Comparison of ENCODE assay signal across 15 mouse cellular contexts in the genomic region with DNA sequence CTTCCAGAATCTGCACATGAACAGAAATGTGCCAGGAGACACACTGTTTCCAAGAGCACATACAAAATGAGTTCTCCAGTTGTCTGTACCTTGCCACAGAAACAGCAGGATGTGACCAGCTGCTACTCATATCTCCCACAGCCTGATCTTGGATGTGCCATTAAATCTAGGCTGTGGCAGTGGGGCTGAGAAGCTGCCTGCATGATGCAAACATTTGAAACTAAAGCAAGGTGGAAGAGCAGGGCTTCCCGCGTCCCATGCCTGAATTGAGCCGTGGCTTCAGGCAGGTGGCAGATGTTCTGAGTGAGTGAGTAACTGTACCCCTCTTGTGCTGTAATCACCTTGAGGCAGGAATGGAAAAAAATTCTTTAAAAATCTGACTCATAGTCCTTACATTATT.
"Had no signal": no experiment of that assay in that cellular context is flagged by ENCODE, and none has a peak within 500 bp of the region (broad histone marks: within the 10 kb centered on the region; RNA-seq: fewer than 3 reads in every experiment).

No protein-coding gene starts in this region.

- H3K4me3 ChIP-seq: neural tube, embryonic 15.5 days; stomach, embryonic 15.5 days had no signal

- H3K27me3 ChIP-seq: neural tube, embryonic 15.5 days; stomach, embryonic 15.5 days had no signal

- H3K36me3 ChIP-seq: neural tube, embryonic 15.5 days; stomach, embryonic 15.5 days had no signal

- H3K27ac ChIP-seq: neural tube, embryonic 15.5 days; stomach, embryonic 15.5 days; stomach, postnatal 0 days had no signal

- H3K4me2 ChIP-seq: neural tube, embryonic 15.5 days; stomach, embryonic 15.5 days had no signal

- DNase-seq: retina, postnatal 1 day; right cerebral cortex, adult 18-20 months; right cerebral cortex, postnatal 14 days; right cerebral cortex, postnatal 25 days; right cerebral cortex, postnatal 4 days; spleen, adult 18-20 months; thymus, adult 18-20 months; thymus, adult 2 months; thymus, postnatal 14 days; thymus, postnatal 25 days; thymus, postnatal 36 days; thymus, postnatal 4 days had no signal

- H3K9ac ChIP-seq: neural tube, embryonic 15.5 days; stomach, embryonic 15.5 days had no signal

- H3K4me1 ChIP-seq: neural tube, embryonic 15.5 days; stomach, embryonic 15.5 days had no signal

- H3K9me3 ChIP-seq: neural tube, embryonic 15.5 days; stomach, embryonic 15.5 days had no signal
